Mouse (Mus musculus): ENCODE data around the gene Gm17660.

Gene Gm17660

GRCm38 (mm10) chr5:104077508-104077907, at the start of gene Gm17660:
TSS of gene Gm17660 (minus strand) at chr5:104077608.
- DNase-seq, result no peak

GRCm38 (mm10) chr5:104126561-104127320, 49.3 kb upstream of the Gm17660 start:
- no peak for DNase-seq

GRCm38 (mm10) chr5:104124016-104124658, 46.7 kb upstream of the Gm17660 start:
- DNase-seq, result peak; percentile 42

- peak; percentile 86 for DNase-seq
Observed at GRCm38 (mm10) chr5:104115890-104116289, 38.5 kb upstream of the Gm17660 start.

GRCm38 (mm10) chr5:104115118-104115517, 37.7 kb upstream of the Gm17660 start:
- peak; percentile 91 for DNase-seq

- peak; percentile 67 for DNase-seq
Observed at GRCm38 (mm10) chr5:104113491-104114172, 36.2 kb upstream of the Gm17660 start, which contains the start of gene Sparcl1. TSS of gene Sparcl1 (minus strand) at chr5:104113733.

- DNase-seq, result no peak
Observed at GRCm38 (mm10) chr5:104112511-104112910, 35.1 kb upstream of the Gm17660 start.

- peak; percentile 68 for DNase-seq
Observed at GRCm38 (mm10) chr5:104112016-104112415, 34.6 kb upstream of the Gm17660 start.

- DNase-seq, result no peak
Observed at GRCm38 (mm10) chr5:104110171-104110920, 32.9 kb upstream of the Gm17660 start.

GRCm38 (mm10) chr5:104109516-104109915, 32.1 kb upstream of the Gm17660 start:
- peak; percentile 34 for DNase-seq

- no peak for DNase-seq
Observed at GRCm38 (mm10) chr5:104108879-104109369, 31.5 kb upstream of the Gm17660 start.

GRCm38 (mm10) chr5:104108127-104108875, 30.9 kb upstream of the Gm17660 start:
- no peak for DNase-seq

GRCm38 (mm10) chr5:104104111-104104510, 26.7 kb upstream of the Gm17660 start:
- DNase-seq, result no peak

- DNase-seq, result no peak
Observed at GRCm38 (mm10) chr5:104103171-104103570, 25.8 kb upstream of the Gm17660 start.

GRCm38 (mm10) chr5:104101678-104102531, 24.5 kb upstream of the Gm17660 start:
- DNase-seq, result no peak

GRCm38 (mm10) chr5:104096078-104096938, 18.9 kb upstream of the Gm17660 start:
- peak; percentile 85 for DNase-seq

- peak; percentile 46 for DNase-seq
Observed at GRCm38 (mm10) chr5:104095416-104096077, 18.1 kb upstream of the Gm17660 start.

GRCm38 (mm10) chr5:104089751-104090150, 12.3 kb upstream of the Gm17660 start:
- DNase-seq, result no peak

- no peak for DNase-seq
Observed at GRCm38 (mm10) chr5:104085366-104085765, 8.0 kb upstream of the Gm17660 start.

Data from lung, postnatal 10 days (tissue).